Mouse (Mus musculus): ENCODE measurements at regions not wholly inside any gene's neighbourhood (a gene's known extent, or its start where the extent isn't known, plus 50 kb on each side); places are given as distances from the start of the nearest gene placed in this dataset.

GRCm38 (mm10) chr7:113691756-113692155 lies 74.0 kb upstream of the Spon1 start:
- TF ChIP-seq ZNF384 (IDR thresholded peaks at IDR 0.05; ENCODE audit: low read depth, low read length) (no peak), MAFK (IDR thresholded peaks at IDR 0.05; ENCODE audit: insufficient read depth, low read depth, low read length) (no peak), HCFC1 (IDR thresholded peaks at IDR 0.05; ENCODE audit: borderline replicate concordance, insufficient read depth, low read length) (no peak)

Data from ES-E14 (cell line).